Mouse (Mus musculus) MEL-GATA-1-ER (cell line): ENCODE results near the gene Tnfrsf11a.

ENCODE experiments used
- DNase-seq: peaks from one replicate; pipeline ENCODE4 v3.0.0-alpha.2; 2012; ENCODE audit warnings: low read depth; ENCODE audit errors: extremely low read depth

Gene Tnfrsf11a

DNA sequence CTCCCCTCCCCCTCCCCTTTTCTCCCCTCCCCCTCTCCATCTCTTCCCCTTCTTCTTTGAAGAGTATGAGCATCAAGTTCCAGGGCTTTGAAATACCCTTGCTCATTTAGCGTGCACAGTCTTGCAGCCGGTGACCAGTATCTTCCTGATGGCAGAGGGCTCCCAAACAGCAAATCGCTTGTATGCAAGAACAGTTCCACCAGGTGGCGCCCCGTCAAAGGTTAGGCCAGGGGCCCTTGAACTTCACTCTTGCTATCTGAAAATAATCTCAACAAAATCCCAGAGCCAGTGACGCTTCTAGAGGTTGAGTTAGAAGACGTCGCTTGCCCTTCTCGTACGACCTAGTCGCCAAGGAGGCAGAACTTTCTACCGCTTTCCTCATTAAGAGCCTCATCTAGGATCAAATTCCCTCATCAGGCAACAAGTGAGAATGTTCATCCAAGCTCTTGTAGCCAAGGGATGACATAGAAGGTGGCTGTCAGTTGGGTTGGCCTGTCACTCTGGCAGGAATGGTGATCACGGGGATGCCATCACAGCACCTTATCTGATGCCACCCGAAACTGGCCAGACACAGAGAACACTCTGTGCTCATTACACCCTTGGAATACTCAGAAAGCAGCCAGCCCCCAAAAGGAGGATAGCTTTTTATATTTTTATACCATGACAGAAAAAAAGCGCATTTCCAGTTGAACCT lies 110.7 kb downstream of the Tnfrsf11a start:
- DNase-seq: peak; percentile 59

DNA sequence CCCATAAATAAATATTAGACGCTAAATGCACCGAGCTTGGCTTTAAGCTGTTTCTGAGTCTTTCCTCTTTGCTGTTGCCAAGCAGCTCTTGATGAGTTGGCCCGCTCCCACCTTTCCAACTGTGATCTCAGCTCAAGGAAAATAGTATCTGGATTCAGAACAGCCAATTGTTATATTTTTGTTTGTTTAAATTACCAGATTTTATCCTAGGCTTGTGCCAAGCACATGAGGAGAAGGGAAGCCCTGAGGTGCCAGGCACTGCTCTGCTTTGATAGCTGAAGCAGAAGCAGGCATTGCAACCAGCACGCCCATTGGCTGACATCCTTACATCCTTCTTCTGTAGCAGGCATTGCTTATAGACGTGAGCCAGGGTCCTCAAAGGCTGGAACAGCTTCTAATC lies 114.5 kb downstream of the Tnfrsf11a start:
- no peak for DNase-seq
